Mouse (Mus musculus): ENCODE data around the gene Sema6c.
"Not testable (repeated sequence)": the region's sequence is repeated elsewhere in the genome, so short reads cannot be mapped to it uniquely, and the experiment has no call there.

DNA sequence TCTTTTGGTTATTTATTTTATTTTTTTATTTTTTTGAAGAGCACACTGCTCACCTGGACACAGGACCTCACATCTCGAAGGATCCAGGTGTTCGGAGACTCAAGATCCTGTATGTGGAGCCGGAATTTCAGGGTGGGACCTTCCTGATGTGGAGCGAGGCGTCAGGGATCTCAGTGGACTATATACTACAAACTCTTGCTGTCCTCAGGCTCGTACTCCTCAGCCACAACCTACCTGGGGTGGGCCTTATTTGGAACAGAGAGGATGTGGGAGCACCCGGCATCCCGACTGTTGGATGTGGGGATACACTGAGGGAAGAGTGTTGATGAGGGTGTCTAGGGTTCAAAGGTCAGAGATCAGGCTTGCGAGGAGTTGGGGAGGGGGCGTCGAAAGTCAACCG, 26.1 kb upstream of the Sema6c start:
- not testable (repeated sequence) for TF ChIP-seq CTCF (IDR thresholded peaks at IDR 0.05; ENCODE audit: control insufficient read depth, insufficient read depth, insufficient replicate concordance, low read depth, low read length); POLR2A (IDR thresholded peaks at IDR 0.05; ENCODE audit: control insufficient read depth, low read depth, low read length)

Data from testis, adult 2 months (tissue).